Mouse (Mus musculus) intestine, embryonic 16.5 days (tissue): Measurements from ENCODE around the gene Ptk6. TPM values are rescaled to one million over a fixed set of nuclear protein-coding genes. Genes with fewer than 3 reads are reported as not detected.

Source experiments
- ATAC-seq: fragments of 200-750 bp; cut with Nextera tagmentation; 2 replicates; pipeline ENCODE4 v1.8.0; 2017; ENCODE audit warnings: moderate TSS enrichment, moderate library complexity
- H3K27ac ChIP-seq: fragments of 300-500 bp; sonication (generic); 2 replicates; pipeline ENCODE4 v1.5.1; 2014; ENCODE audit warnings: mild to moderate bottlenecking, low read length
- H3K27me3 ChIP-seq: fragments of 300-500 bp; sonication (generic); replicated peaks from 2 replicates; pipeline ENCODE4 v1.6.1; 2014; ENCODE audit warnings: low read length, control low read depth, mixed read lengths; ENCODE audit not compliant: control insufficient read depth, insufficient read depth
- H3K36me3 ChIP-seq: fragments of 300-500 bp; sonication (generic); 2 replicates; pipeline ENCODE4 v1.6.1; 2014; ENCODE audit warnings: low read length, control low read depth; ENCODE audit not compliant: control insufficient read depth, insufficient read depth
- H3K4me1 ChIP-seq: fragments of 300-500 bp; sonication (generic); 2 replicates; pipeline ENCODE4 v1.6.1; 2014; ENCODE audit warnings: low read length, control low read depth, mixed read lengths; ENCODE audit not compliant: control insufficient read depth, insufficient read depth
- H3K4me2 ChIP-seq: fragments of 300-500 bp; sonication (generic); 2 replicates; pipeline ENCODE4 v1.6.1; 2014; ENCODE audit warnings: low read depth, low read length, control low read depth
- H3K4me3 ChIP-seq: fragments of 300-500 bp; sonication (generic); 2 replicates; pipeline ENCODE4 v1.5.1; 2014; ENCODE audit warnings: mild to moderate bottlenecking, low read length
- H3K9ac ChIP-seq: fragments of 300-500 bp; sonication (generic); 2 replicates; pipeline ENCODE4 v1.6.1; 2014; ENCODE audit warnings: low read depth, low read length
- H3K9me3 ChIP-seq: fragments of 300-500 bp; sonication (generic); 2 replicates; pipeline ENCODE4 v1.6.1; 2016; ENCODE audit warnings: low read length, control low read depth; ENCODE audit not compliant: control insufficient read depth
- WGBS: fragments of 180-500 bp; shearing (Covaris S2); extraction: QIAGEN DNeasy Blood & Tissue Kit; methylation state at CpG from one replicate; pipeline ENCODE4 v1.1.7; 2014; 5-methylcytosine and 5-hydroxymethylcytosine counted together
- polyA plus RNA-seq: library from polyadenylated mRNA; unstranded; fragments of >200 nt; fragmentation: Nextera tagmentation; extraction: Ambion mirVana; gene quantifications from 2 replicates; pipeline ENCODE4 v1.2.1, GENCODE M21; 2015

The Ptk6 gene
- polyA plus RNA-seq, 1 experiment from 2014 or later = 0.45 TPM

- Histone ChIP-seq H3K27me3 (peaks cover 42% of the 10 kb centered on the region), H3K4me2 (no peak overlapping the region), H3K4me3 (no peak overlapping the region), H3K9me3 (no peaks in the 10 kb centered on the region), H3K36me3 (no peaks in the 10 kb centered on the region), H3K27ac (no peak overlapping the region), H3K4me1 (no peaks in the 10 kb centered on the region), H3K9ac (no peak overlapping the region)
- 71% methylated on average over 6 of the region's 6 CpGs for WGBS
- no peak for ATAC-seq
Observed at GRCm38 (mm10) chr2:181157716-181158302, 44.8 kb downstream of the Ptk6 start.

GRCm38 (mm10) chr2:181157180-181157579, 45.4 kb downstream of the Ptk6 start:
- ATAC-seq = no peak
- no peaks in the 10 kb centered on the region for H3K4me1 ChIP-seq
- 77% methylated on average over 4 of the region's 4 CpGs for WGBS
- H3K27me3 ChIP-seq = peaks cover 42% of the 10 kb centered on the region
- no peak overlapping the region for H3K27ac ChIP-seq
- no peak overlapping the region for H3K4me3 ChIP-seq
- H3K36me3 ChIP-seq = no peaks in the 10 kb centered on the region
- no peaks in the 10 kb centered on the region for H3K9me3 ChIP-seq
- H3K9ac ChIP-seq = no peak overlapping the region
- H3K4me2 ChIP-seq = no peak overlapping the region

- no peak for ATAC-seq
- no peaks in the 10 kb centered on the region for H3K36me3 ChIP-seq
- H3K9ac ChIP-seq = no peak within 1 kb of the TSS
- peaks cover 42% of the 10 kb centered on the region for H3K27me3 ChIP-seq
- H3K4me3 ChIP-seq = no peak within 1 kb of the TSS
- WGBS = 3% methylated on average over 54 of the region's 55 CpGs
- no peak within 1 kb of the TSS for H3K27ac ChIP-seq
- no peaks in the 10 kb centered on the region for H3K9me3 ChIP-seq
- H3K4me1 ChIP-seq = no peaks in the 10 kb centered on the region
- H3K4me2 ChIP-seq = no peak within 1 kb of the TSS; the same call in 1 of the 2 replicates
Observed at GRCm38 (mm10) chr2:181156248-181157121, 46.1 kb downstream of the Ptk6 start, which contains the start of gene Eef1a2. Eef1a2 (minus strand) TSS chr2:181157014.

- Histone ChIP-seq H3K9me3 (no peaks in the 10 kb centered on the region), H3K4me3 (no peak overlapping the region), H3K4me2 (no peak overlapping the region), H3K36me3 (no peaks in the 10 kb centered on the region), H3K9ac (no peak overlapping the region), H3K27ac (no peak overlapping the region), H3K27me3 (peaks cover 43% of the 10 kb centered on the region), H3K4me1 (no peaks in the 10 kb centered on the region)
- 58% methylated on average over 4 of the region's 4 CpGs for WGBS
- no peak for ATAC-seq
Observed at GRCm38 (mm10) chr2:181155801-181156200, 46.8 kb downstream of the Ptk6 start.

- peaks cover 48% of the 10 kb centered on the region for H3K27me3 ChIP-seq
- H3K9me3 ChIP-seq = no peaks in the 10 kb centered on the region
- 66% methylated on average over 8 of the region's 8 CpGs for WGBS
- no peak overlapping the region for H3K27ac ChIP-seq
- H3K4me3 ChIP-seq = no peak overlapping the region
- no peaks in the 10 kb centered on the region for H3K4me1 ChIP-seq
- no peak overlapping the region for H3K9ac ChIP-seq
- H3K36me3 ChIP-seq = no peaks in the 10 kb centered on the region
- no peak for ATAC-seq
- H3K4me2 ChIP-seq = no peak overlapping the region
Observed at GRCm38 (mm10) chr2:181154831-181155415, 47.7 kb downstream of the Ptk6 start.

- ATAC-seq = no peak
- no peak overlapping the region for H3K4me2 ChIP-seq
- no peaks in the 10 kb centered on the region for H3K9me3 ChIP-seq
- H3K4me3 ChIP-seq = no peak overlapping the region
- WGBS = 87% methylated on average over 3 of the region's 3 CpGs
- H3K9ac ChIP-seq = no peak overlapping the region
- H3K27me3 ChIP-seq = peaks cover 48% of the 10 kb centered on the region
- no peak overlapping the region for H3K27ac ChIP-seq
- no peaks in the 10 kb centered on the region for H3K36me3 ChIP-seq
- H3K4me1 ChIP-seq = no peaks in the 10 kb centered on the region
Observed at GRCm38 (mm10) chr2:181154361-181154760, 48.2 kb downstream of the Ptk6 start.

GRCm38 (mm10) chr2:181153837-181154236, 48.8 kb downstream of the Ptk6 start:
- Histone ChIP-seq H3K4me2 (no peak overlapping the region), H3K27me3 (peaks cover 46% of the 10 kb centered on the region), H3K27ac (no peak overlapping the region), H3K9ac (no peak overlapping the region), H3K36me3 (no peaks in the 10 kb centered on the region), H3K9me3 (no peaks in the 10 kb centered on the region), H3K4me1 (no peaks in the 10 kb centered on the region), H3K4me3 (no peak overlapping the region)
- WGBS = 7% methylated on average over 1 of the region's 1 CpGs
- no peak for ATAC-seq

- WGBS = 90% methylated on average over 1 of the region's 1 CpGs
- Histone ChIP-seq H3K9ac (no peak overlapping the region), H3K4me1 (no peaks in the 10 kb centered on the region; the same call in 1 of the 2 replicates), H3K27ac (no peak overlapping the region), H3K27me3 (peaks cover 46% of the 10 kb centered on the region), H3K9me3 (no peaks in the 10 kb centered on the region), H3K4me3 (no peak overlapping the region), H3K36me3 (no peaks in the 10 kb centered on the region), H3K4me2 (no peak overlapping the region)
- no peak for ATAC-seq
Observed at GRCm38 (mm10) chr2:181153131-181153530, 49.5 kb downstream of the Ptk6 start.

GRCm38 (mm10) chr2:181152701-181153100, 49.9 kb downstream of the Ptk6 start:
- no peaks in the 10 kb centered on the region for H3K9me3 ChIP-seq
- H3K9ac ChIP-seq = no peak overlapping the region
- 91% methylated on average over 17 of the region's 17 CpGs for WGBS
- ATAC-seq = no peak
- no peak overlapping the region for H3K4me2 ChIP-seq
- peaks cover 47% of the 10 kb centered on the region for H3K27me3 ChIP-seq
- no peak overlapping the region for H3K4me3 ChIP-seq
- peaks cover 3% of the 10 kb centered on the region for H3K4me1 ChIP-seq
- H3K36me3 ChIP-seq = no peaks in the 10 kb centered on the region
- no peak overlapping the region for H3K27ac ChIP-seq
